Mouse (Mus musculus): ENCODE measurements around the gene Mfsd2b.

Gene Mfsd2b

DNA sequence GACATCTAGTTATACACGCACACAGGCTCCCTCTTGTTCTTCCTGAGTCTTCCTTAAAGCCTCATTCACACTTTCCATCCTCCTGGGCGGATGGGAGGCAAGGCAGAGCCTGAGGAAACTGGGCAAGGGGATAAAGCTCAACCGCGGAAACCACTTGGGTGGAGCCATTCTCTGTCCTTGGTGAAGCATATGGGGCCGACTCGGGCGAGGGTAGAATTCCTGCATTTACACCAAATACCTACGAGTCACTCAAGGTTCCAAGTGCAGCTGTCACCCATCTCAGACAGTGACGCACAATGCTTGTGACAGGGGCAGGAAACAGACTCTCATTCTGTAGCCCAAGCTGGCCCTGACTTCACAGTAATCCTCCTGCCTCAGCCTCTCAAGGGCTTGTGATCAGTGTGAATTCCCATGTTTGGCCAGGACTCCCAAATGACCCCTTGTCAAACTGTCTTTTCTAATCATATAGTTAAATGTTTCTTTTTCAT, 4.2 kb upstream of the Mfsd2b start:
- in situ Hi-C loops (cut with MboI; ENCODE audit: unreplicated experiment in 2 of 2): no loop called here

DNA sequence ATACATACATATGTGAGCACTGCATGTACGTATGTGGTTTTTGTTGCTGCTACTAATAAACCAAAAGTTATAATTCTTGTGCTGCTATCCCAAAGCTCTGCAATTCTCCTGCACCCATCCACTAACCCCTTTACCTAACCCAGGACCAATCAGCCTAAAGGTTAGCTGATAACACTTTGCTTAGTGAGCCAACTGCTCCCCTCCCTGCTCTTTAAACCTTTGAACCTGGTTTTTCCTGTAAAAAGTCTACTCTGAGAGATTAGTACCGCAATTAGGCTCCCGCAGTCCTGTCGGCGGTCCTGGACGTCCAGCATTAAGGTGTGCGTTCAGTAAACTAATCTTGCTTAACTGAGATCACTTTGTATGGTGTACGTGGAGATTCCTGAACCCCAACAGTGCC, 1.5 kb upstream of the Mfsd2b start:
- in situ Hi-C loops (cut with MboI; ENCODE audit: unreplicated experiment in 2 of 2): no loop called here

DNA sequence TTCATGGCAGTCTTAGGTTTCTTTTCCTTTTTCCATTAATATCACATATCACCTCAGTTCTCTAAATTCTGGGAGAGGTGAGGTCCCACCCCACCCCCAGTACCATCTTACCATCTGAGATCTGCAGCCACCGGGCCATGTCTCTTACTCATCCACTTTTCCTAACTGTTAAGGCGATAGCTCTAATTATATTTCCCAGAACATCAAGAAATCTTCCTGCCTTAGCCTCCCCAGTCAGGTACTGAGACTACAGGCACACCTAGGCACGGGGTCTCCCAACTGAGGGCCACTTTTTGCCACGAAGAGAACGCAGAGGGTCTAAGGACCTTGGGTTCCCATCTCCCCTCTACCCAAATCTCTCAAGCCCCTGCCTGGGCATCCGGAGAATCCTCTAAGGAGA, 628 bp downstream of the Mfsd2b start:
- in situ Hi-C loops (cut with MboI; ENCODE audit: unreplicated experiment in 2 of 2): no loop called here

DNA sequence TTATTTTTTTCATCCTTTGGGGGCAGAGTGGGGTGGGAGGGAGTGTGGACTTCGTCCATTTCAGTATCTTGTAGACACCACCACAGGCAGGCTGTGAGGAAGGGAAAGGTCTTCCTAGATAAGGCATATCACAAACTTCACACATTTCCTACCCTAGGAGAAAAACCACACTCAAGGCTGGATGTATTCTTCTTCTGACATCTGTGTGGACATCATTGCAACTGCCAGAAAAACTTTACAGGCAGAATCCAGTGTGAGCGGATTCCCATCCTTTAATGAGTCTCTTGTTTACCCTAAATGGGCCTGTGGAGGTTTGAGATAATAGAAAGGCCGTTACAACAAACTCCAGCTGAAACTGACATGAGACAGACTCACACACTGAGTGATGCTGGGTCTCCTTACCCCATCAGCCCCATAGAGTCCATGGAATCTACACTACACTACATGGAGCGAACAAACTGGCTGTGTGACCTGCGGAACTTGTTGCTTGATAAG, 1.1 kb downstream of the Mfsd2b start:
- in situ Hi-C loops (cut with MboI; ENCODE audit: unreplicated experiment in 2 of 2): no loop called here

DNA sequence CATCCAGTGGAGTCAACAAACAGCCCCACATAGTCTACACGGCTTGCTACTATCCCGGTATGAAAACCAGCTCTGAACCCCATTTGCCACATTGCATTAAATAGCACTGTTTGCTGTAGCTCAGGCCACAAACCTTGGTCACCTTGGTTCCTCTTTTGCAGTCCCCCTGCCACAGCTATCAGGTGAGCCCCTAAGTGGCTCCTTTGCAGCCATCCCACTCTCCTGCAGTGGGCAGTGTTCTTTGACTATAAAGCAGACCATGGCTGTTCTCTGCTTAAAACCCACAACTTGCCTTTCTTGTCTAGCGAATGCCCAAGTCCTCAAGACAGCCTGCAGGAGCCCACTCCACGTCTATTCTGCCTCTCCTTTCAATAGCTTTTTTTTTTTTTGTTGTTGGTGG, 1.9 kb downstream of the Mfsd2b start:
- in situ Hi-C loops (cut with MboI; ENCODE audit: unreplicated experiment in 2 of 2): no loop called here

DNA sequence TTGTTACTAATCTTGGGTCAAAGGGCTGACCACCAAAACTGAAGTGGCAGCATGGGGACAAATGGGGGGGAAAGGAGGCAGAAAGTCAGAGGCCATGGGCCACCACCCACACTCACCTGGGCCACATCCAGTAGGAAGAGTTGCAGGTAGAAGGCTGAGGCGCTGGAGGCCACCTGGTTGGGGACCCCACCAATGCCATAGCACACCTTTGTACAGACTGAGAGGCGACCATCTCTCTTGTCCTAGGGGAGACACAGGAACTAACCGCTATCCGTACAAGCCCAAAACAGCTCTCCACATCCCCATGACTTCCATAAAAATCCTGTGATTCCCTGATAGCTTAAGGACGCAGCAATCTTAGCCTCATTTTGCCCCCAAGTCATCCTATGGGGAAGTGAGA, 2.9 kb downstream of the Mfsd2b start:
- in situ Hi-C loops (cut with MboI; ENCODE audit: unreplicated experiment in 2 of 2): no loop called here

DNA sequence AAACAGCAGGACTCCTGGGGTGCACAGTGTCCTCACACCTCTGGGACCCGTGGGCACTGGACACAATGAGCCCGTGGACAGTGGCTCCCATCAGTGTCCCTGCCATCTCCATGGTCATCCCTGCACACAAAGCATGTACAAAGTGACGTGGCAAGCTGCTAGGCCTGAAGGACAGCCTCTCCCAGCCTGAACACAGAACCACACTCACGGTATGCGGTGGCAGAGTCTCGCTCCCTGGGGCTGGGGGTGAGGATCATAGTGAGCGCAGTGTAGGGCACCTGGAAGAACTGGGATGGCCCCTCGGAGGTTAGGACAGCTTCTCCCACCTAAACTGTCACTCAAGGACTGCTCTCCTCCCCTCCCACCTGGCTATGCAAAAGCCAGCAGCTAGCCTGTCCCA, 5.2 kb downstream of the Mfsd2b start:
- in situ Hi-C loops (cut with MboI; ENCODE audit: unreplicated experiment in 2 of 2): no loop called here

DNA sequence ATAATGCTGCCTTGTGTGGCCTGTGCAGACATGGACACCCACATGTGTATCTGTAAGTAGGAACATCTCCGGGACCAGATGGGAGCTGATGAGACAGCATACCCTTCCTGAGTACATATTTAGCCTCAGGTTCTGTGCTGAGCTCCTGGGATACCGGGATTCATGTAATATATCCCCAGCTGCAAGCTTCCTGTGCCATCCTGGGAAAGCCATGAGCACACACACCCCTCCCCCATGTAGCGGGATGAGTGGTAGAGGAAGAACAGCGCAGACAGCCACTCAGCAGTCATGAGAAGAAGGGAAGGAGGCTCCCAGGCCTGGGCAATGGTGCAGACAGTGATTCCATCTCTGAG, 9.8 kb downstream of the Mfsd2b start:
- in situ Hi-C loops (cut with MboI; ENCODE audit: unreplicated experiment in 2 of 2): no loop called here

DNA sequence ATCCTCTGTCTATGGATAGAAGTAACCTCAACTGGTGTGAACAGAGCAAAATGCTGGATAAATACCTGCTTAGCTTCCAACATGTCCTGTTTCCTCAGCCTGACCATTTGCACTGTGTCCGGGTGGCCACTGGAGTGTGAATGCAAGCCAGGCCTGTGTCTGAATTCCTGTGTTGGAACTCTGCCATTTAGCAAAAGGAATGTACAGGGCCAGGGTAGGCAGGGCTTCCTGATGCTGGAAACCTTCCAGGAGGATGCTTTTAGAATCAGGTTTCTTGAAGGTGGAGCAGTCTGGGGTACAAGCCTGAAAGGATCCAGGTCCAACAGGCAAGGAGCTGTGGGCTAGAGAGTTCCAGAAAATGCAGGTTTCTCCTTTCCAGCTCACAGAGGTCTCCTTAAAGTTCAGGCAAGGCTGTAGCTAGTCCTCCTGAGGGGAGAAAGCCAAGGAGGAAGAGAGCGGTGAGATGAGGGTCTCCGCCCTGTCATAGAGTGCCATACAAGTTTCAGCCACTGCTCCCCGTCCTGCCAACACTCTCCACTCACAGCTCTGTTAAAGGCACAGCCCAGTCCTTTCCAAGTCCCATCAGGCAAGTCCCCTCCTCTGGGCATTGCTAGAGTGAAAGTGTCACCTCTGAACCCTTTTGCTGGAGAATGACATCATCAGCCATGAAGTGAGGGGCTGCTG, 10.4 kb downstream of the Mfsd2b start:
- in situ Hi-C loops (cut with MboI; ENCODE audit: unreplicated experiment in 2 of 2): no loop called here

DNA sequence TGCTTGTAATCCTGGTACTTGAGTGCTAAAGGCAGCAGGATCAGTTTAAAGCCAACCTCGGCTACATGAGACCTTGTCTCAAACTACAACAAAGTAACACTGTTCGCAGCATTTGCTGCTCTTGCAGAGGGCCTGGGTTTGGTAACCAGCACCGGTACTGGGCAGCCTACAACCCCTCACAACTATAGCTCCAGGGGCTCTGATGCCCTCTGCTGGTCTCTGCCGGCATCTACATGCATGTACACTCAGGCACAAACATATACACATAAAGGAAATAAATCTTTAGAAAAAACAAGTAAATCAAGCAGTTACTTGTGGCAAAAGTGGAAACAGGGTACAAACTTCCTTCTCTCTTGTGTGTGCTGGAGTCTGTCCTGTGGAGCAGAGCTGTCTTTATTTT, 11.5 kb downstream of the Mfsd2b start:
- in situ Hi-C loops (cut with MboI; ENCODE audit: unreplicated experiment in 2 of 2): no loop called here

DNA sequence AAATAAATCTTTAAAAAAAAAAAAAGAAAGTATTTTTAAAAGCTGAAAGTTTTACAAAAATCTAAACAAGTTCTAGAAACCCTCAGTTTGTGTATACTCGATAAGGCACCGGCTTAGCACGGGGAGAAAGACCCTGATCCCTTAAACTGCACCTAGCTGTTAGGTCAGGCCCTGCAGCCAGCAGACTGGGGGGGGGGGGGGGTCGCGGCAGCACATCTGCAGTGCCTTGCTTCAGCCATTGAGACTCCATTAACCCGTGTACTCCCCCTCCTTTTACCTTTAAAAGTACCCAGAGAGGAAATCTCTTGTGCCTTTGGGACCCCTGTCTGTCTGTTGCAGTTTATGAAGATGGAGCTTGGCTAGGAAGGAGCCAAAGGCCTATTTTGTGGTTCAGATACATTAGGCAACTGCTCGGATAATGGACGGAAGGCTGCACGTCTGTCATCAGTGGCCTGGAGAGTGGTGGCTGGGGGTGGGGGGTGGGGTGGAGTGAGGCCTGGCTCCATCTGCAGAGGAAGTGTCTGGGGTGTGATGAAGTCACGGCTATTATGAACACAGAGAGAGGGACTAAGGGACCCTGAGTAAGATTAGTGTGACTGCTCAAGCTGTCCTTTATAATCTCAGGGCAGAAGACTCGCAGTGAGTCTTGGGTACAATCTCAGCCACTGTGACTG, 14.8 kb downstream of the Mfsd2b start:
- in situ Hi-C loops (cut with MboI; ENCODE audit: unreplicated experiment in 2 of 2): loop anchor here in 1 of 2 experiments (10.0 kb wide), 1 partner anchor 285 kb away; no protein-coding TSS in a partner anchor

DNA sequence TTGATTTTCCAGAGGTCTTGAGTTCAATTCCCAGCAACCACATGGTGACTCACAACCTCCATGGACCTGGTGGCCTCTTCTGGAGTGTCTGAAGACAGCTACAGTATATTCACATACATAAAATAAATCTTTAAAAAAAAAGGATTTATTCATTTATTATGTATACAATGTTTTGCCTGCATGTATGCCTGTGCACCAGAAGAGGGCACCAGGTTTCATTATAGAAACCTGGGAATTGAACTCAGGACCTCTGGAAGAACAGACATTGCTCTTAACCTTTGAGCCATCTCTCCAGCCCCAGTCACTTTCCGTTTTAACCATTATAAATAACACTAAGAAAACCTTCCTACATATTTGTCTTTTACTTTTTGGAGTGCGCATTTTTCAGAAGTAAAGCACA, 17.3 kb downstream of the Mfsd2b start:
- in situ Hi-C loops (cut with MboI; ENCODE audit: unreplicated experiment in 2 of 2): loop anchor here in 1 of 2 experiments (10.0 kb wide), 1 partner anchor 282 kb away; no protein-coding TSS in a partner anchor

DNA sequence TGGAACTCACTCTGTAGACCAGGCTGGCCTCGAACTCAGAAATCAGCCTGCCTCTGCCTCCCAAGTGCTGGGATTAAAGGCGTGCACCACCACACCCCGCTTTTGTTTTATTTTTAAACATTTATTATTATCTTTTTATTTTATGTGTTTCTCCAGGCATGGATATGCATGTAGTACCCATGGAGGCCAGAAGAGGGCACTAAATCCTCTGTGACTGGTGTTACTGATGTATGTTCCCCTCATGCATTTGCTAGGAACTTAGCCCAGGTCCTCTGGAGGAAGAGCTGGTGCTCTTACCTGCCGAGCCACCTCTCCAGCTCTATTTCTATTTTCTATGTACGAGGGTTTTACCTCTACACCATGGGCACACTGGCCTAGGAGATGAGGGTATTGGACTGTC, 18.0 kb downstream of the Mfsd2b start:
- in situ Hi-C loops (cut with MboI; ENCODE audit: unreplicated experiment in 2 of 2): loop anchor here in 1 of 2 experiments (10.0 kb wide), 1 partner anchor 281 kb away; no protein-coding TSS in a partner anchor

DNA sequence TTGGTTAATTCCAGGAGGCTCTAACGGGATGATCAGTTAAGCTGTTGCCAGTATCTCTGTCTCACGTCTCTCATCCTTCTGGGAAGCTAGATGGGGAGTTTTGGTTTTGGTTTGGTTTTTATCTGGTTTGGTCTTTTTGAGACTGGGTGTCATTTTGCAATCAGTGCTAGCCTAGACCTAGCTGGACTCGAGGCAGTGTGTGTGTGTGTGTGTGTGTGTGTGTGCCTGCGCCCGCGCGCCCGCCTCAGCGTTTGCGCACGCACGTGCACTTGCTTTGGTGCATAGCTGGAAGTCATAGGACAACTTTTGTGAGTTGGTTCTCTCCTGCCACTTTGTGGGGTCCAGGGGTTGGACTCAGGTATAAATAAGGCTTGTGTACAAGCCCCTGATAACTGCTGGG, 30.4 kb downstream of the Mfsd2b start:
- in situ Hi-C loops (cut with MboI; ENCODE audit: unreplicated experiment in 2 of 2): loop anchor here in 1 of 2 experiments (5.0 to 10.0 kb wide), 2 partner anchors 129 to 249 kb away; partner anchors contain the start of genes Gm3625 and Itsn2

DNA sequence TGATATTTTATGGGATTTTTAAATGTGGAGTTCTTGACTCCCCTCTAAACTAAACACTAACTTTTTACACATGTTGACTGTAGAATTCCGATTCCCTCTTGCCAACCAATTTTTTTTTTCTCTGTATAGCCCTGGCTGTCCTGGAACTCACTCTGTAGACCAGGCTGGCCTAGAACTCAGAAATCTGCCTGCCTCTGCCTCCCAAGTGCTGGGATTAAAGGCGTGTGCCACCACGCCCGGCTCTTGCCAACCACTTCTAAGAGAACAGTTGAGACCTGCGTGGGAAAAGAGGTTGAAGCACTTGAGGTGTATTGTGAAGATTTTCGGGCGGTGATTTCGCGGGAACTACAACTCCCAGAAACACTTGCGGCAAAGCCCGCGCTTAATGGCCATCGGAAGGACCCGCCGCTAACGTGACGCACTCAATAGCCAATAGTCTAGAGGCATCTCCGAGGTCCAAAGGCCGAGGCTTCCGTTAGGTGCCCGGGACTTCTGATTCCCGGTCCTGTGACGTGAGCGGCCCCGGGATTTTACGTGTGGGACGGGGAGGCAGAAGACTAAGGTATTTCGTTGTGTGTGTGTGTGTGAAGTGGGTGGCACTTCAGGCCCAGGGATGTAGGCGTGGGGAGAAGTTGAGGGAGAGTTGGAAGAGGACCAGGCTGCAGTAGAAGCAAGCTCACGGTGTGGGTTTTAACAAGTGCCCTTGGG, 31.1 kb downstream of the Mfsd2b start, which contains the start of gene Wdcp:
TSS of gene Wdcp (plus strand) at position 414 of the 708 bp plus-strand sequence.
- in situ Hi-C loops (cut with MboI; ENCODE audit: unreplicated experiment in 2 of 2): loop anchor here in 1 of 2 experiments (5.0 to 10.0 kb wide), 2 partner anchors 129 to 248 kb away; partner anchors contain the start of genes Gm3625 and Itsn2

DNA sequence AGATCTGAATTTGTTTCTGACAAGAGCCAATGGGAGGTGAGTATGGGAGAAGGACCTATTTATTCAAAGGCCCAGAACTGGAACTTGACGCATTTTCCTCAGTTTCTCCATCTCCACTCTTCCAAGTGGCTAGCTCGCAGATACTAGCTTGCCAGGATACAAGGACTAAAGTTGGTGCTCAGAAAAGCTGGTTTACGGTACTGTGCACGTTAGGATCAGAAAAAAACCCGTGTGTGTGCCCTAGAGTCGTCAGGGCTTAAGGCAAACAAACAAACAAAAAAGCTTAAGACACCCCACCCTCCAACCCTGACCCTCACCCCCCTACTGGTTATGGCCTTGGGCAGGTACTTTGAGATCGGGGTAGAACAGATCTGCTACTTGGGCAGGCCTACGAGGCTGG, 31.7 kb downstream of the Mfsd2b start:
- in situ Hi-C loops (cut with MboI; ENCODE audit: unreplicated experiment in 2 of 2): loop anchor here in 1 of 2 experiments (5.0 to 10.0 kb wide), 2 partner anchors 130 to 248 kb away; partner anchors contain the start of genes Gm3625 and Itsn2

DNA sequence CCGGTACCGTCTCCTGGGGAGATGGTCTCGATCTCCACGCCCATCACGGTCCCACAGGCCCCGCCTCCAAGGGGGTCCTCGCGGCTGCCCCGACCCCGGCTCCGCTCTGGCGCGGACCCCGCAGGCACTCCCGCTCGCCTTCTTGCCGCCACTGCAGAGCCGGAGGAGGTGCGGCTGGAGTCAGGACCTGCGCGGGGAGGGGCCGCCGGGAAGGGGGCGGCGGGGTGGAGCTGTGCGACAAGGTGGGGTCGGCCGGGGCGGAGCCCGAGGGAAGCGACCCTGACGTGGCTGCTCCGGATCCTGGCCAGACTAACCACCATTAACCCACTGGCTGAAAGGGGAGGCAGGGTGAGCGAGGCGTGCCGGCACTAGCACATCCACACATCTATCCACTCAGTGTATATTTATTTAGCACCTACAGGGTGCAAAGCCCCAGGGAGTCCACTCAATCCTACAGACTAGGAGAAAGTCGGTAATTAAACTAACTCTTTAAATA, 32.7 kb downstream of the Mfsd2b start, which contains the start of gene Fkbp1b:
TSS of gene Fkbp1b (minus strand) at position 200 of the 496 bp plus-strand sequence.
- in situ Hi-C loops (cut with MboI; ENCODE audit: unreplicated experiment in 2 of 2): loop anchor here in 1 of 2 experiments (5.0 to 10.0 kb wide), 2 partner anchors 131 to 247 kb away; partner anchors contain the start of genes Gm3625 and Itsn2

DNA sequence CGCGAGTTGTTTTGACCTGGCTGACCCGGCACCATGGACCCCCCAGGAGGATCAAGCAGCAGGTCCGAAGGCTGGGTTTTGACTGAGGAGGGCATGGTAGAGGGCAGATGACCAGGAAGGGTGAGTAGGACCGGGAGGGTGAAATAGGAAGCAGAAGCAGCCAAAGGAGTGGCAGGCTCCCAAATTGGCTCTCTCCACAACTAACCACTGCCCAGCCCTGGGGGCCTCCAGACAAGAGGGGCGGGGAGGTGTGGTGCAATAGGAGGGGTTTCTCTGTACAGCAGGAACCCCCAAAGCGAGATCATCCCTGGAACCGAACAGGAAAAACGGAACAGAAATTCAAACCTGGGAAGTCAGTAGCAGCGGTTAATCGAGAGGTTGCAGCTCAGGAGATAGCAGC, 33.4 kb downstream of the Mfsd2b start:
- in situ Hi-C loops (cut with MboI; ENCODE audit: unreplicated experiment in 2 of 2): loop anchor here in 1 of 2 experiments (5.0 to 10.0 kb wide), 2 partner anchors 132 to 246 kb away; partner anchors contain the start of genes Gm3625 and Itsn2

DNA sequence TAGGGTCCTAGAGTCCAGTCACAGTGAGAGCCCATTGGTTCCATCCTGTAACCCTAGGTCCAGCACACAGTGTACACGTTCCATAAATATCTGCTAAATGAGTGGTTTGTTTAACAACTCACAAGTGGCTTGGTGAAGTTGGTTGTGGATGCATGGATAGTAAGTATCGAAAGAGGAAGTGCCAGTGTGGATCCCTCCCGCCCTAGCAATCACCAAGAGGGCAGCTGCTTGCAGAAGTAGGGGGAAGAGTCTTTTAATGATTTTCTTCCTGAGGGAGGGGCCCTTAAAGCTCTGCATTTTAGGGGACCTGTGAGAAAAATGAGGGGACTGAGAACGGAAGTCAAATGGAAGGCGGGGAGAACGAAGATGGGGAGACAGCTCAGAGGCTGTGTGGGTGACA, 34.1 kb downstream of the Mfsd2b start:
- in situ Hi-C loops (cut with MboI; ENCODE audit: unreplicated experiment in 2 of 2): loop anchor here in 1 of 2 experiments (5.0 to 10.0 kb wide), 2 partner anchors 132 to 245 kb away; partner anchors contain the start of genes Gm3625 and Itsn2

DNA sequence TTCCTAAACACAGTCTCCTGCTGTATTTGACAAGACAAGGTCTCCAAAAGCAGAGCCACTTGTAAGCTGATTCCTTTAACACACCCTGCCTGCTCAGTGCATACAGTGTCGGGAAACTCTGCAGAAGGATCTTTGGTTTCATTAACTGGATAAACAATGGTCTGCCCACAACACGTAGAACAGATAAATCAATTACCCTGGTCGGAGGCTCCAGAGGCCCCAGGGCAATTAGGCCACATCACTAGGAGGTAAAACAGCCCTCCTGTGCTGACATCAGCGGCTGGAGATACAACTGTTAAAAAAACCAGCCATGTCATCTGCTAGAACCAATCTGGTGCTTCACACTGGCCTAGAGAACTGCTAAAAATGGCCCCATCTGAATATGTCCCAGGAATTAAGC, 37.2 kb downstream of the Mfsd2b start:
- in situ Hi-C loops (cut with MboI; ENCODE audit: unreplicated experiment in 2 of 2): no loop called here

Measured in v-Abl transformed pro-B cells (cell line).